Mouse (Mus musculus) kidney, adult 2 months (tissue): ENCODE measurements around the gene Cfap97d2.

Experiments used
- CTCF ChIP-seq: fragments of 200-500 bp; conservative IDR thresholded peaks from 2 replicates; pipeline ENCODE4 v1.5.1; 2011; ENCODE audit warnings: low read depth, mild to moderate bottlenecking, control low read depth, low read length, moderate library complexity, mixed read lengths; ENCODE audit not compliant: insufficient read depth, insufficient read length
- POLR2A ChIP-seq: fragments of 200-500 bp; IDR thresholded peaks from one replicate; pipeline ENCODE4 v1.6.1; 2011; ENCODE audit warnings: low read depth, low read length, control low read depth

DNA sequence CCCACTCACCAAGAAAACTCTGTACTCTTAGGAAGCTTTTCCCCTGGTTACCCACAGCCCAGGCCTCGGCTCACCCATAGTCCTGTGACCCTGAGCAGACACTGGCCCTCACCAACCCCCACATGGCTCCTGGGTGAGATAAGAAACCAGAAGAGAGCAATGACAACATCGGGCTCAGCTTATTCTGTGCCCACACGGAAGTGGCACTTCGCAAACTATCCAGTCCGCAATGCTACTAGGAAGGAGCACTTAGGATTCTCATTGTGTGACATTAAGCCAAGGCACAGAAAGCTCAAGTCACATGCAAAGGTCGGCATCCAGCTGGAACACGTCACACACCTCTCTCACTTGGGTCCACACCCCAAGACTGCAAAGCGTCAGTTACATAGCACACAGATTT lies 39.7 kb upstream of the Cfap97d2 start:
- TF ChIP-seq POLR2A = no peak
- TF ChIP-seq CTCF = no peak
